Mouse (Mus musculus) limb, embryonic 14.5 days (tissue): ENCODE data around the gene Kcnq4. TPM values are rescaled to one million over a fixed set of nuclear protein-coding genes. Genes with fewer than 3 reads are reported as not detected.

ENCODE experiments used
- ATAC-seq: fragments of 200-750 bp; cut with Nextera tagmentation; 2 replicates; pipeline ENCODE4 v1.8.0; 2017; ENCODE audit warnings: low read depth, moderate number of reproducible peaks, moderate TSS enrichment; ENCODE audit not compliant: low FRiP score
- DNase-seq: peaks from one replicate; pipeline ENCODE4 v3.0.0-alpha.2; 2015; ENCODE audit warnings: low spot score
- H3K27ac ChIP-seq: fragments of 300-500 bp; sonication (generic); replicated peaks from 2 replicates; pipeline ENCODE4 v1.5.1; 2014; ENCODE audit warnings: low read depth, mild to moderate bottlenecking, low read length, moderate library complexity, mixed read lengths
- H3K27me3 ChIP-seq: fragments of 300-500 bp; sonication (generic); 2 replicates; pipeline ENCODE4 v1.6.1; 2014; ENCODE audit warnings: low read length, mixed read lengths; ENCODE audit not compliant: control insufficient read depth, insufficient read depth
- H3K36me3 ChIP-seq: fragments of 300-500 bp; sonication (generic); 2 replicates; pipeline ENCODE4 v1.6.1; 2014; ENCODE audit warnings: mild to moderate bottlenecking, low read length, moderate library complexity, mixed read lengths; ENCODE audit not compliant: control insufficient read depth, insufficient read depth
- H3K4me1 ChIP-seq: fragments of 300-500 bp; sonication (generic); 2 replicates; pipeline ENCODE4 v1.6.1; 2014; ENCODE audit warnings: antibody characterized with exemption, low read length, mixed read lengths; ENCODE audit not compliant: control insufficient read depth, insufficient read depth
- H3K4me2 ChIP-seq: fragments of 300-500 bp; sonication (generic); replicated peaks from 2 replicates; pipeline ENCODE4 v1.6.1; 2014; ENCODE audit warnings: low read depth, mild to moderate bottlenecking, low read length, moderate library complexity; ENCODE audit not compliant: severe bottlenecking
- H3K4me3 ChIP-seq: fragments of 300-500 bp; sonication (generic); replicated peaks from 2 replicates; pipeline ENCODE4 v1.5.1; 2014; ENCODE audit warnings: low read length
- H3K9ac ChIP-seq: fragments of 300-500 bp; sonication (generic); 2 replicates; pipeline ENCODE4 v1.6.1; 2014; ENCODE audit warnings: mild to moderate bottlenecking, low read depth, low read length, moderate library complexity; ENCODE audit not compliant: severe bottlenecking
- H3K9me3 ChIP-seq: fragments of 300-500 bp; sonication (generic); 2 replicates; pipeline ENCODE4 v1.6.1; 2016; ENCODE audit warnings: low read length; ENCODE audit not compliant: control insufficient read depth
- POLR2A ChIP-seq: fragments of 200-500 bp; IDR thresholded peaks from 2 replicates; pipeline ENCODE4 v1.8.0; 2012; ENCODE audit warnings: inconsistent platforms, mild to moderate bottlenecking, moderate library complexity, borderline replicate concordance; ENCODE audit not compliant: insufficient read depth, insufficient read length; ENCODE audit errors: extremely low read depth
- WGBS: fragments of 180-500 bp; shearing (Covaris S2); extraction: QIAGEN DNeasy Blood & Tissue Kit; methylation state at CpG from one replicate; pipeline ENCODE4 v1.1.7; 2014; 5-methylcytosine and 5-hydroxymethylcytosine counted together
- polyA plus RNA-seq, 2 experiments: library from polyadenylated mRNA; depleted of rRNA in 1 of 2; stranded (reverse) in 1 of 2; unstranded in 1 of 2; fragments of >200 nt; fragmentation: Nextera tagmentation in 1 of 2; extraction: Ambion mirVana in 1 of 2; gene quantifications; 2 replicates each; pipeline versions ENCODE4 v1.2.1 to v1.2.3; 2012 to 2014

Kcnq4 gene
- polyA plus RNA-seq, 2 experiments, result 4.0 to 8.5 TPM

GRCm38 (mm10) chr4:120716141-120716571 lies 32.3 kb downstream of the Kcnq4 start:
- no peak overlapping the region for H3K27ac ChIP-seq
- peaks cover 7% of the 10 kb centered on the region for H3K4me1 ChIP-seq
- DNase-seq (peak; percentile 71), ATAC-seq (peak; percentile 87)
- H3K9me3 ChIP-seq, result no peaks in the 10 kb centered on the region
- H3K27me3 ChIP-seq, result no peaks in the 10 kb centered on the region
- peak overlapping the region; percentile 67 for H3K4me2 ChIP-seq
- peak overlapping the region; percentile 50 for H3K9ac ChIP-seq
- WGBS, result 0% methylated on average over 12 of the region's 12 CpGs
- H3K4me3 ChIP-seq, result peak overlapping the region; percentile 39
- no peaks in the 10 kb centered on the region for H3K36me3 ChIP-seq
- no peak for TF ChIP-seq POLR2A

GRCm38 (mm10) chr4:120713856-120714497 lies 34.4 kb downstream of the Kcnq4 start:
- Histone ChIP-seq H3K9ac (no peak overlapping the region), H3K9me3 (no peaks in the 10 kb centered on the region), H3K4me3 (no peak overlapping the region), H3K27me3 (no peaks in the 10 kb centered on the region), H3K4me2 (no peak overlapping the region), H3K27ac (no peak overlapping the region), H3K36me3 (no peaks in the 10 kb centered on the region), H3K4me1 (peaks cover 7% of the 10 kb centered on the region)
- WGBS, result 87% methylated on average over 6 of the region's 6 CpGs
- DNase-seq, result no peak
- TF ChIP-seq POLR2A, result no peak
- ATAC-seq, result no peak

- H3K9me3 ChIP-seq, result no peaks in the 10 kb centered on the region
- peaks cover 7% of the 10 kb centered on the region for H3K4me1 ChIP-seq
- DNase-seq, result no peak
- ATAC-seq, result no peak
- WGBS, result 85% methylated on average over 6 of the region's 6 CpGs
- H3K27me3 ChIP-seq, result no peaks in the 10 kb centered on the region
- no peak overlapping the region for H3K4me3 ChIP-seq
- H3K27ac ChIP-seq, result no peak overlapping the region
- H3K36me3 ChIP-seq, result no peaks in the 10 kb centered on the region
- no peak overlapping the region for H3K4me2 ChIP-seq
- TF ChIP-seq POLR2A, result no peak
- no peak overlapping the region for H3K9ac ChIP-seq
These were observed 35.4 kb downstream of the Kcnq4 start for GRCm38 (mm10) chr4:120713021-120713420.

GRCm38 (mm10) chr4:120712236-120712635 lies 36.2 kb downstream of the Kcnq4 start:
- H3K4me2 ChIP-seq, result no peak overlapping the region
- H3K27ac ChIP-seq, result no peak overlapping the region
- H3K4me3 ChIP-seq, result no peak overlapping the region
- TF ChIP-seq POLR2A, result no peak
- no peak overlapping the region for H3K9ac ChIP-seq
- ATAC-seq (no peak), DNase-seq (no peak)
- H3K36me3 ChIP-seq, result no peaks in the 10 kb centered on the region
- peaks cover 7% of the 10 kb centered on the region for H3K4me1 ChIP-seq
- WGBS, result 46% methylated on average over 9 of the region's 12 CpGs
- no peaks in the 10 kb centered on the region for H3K9me3 ChIP-seq
- no peaks in the 10 kb centered on the region for H3K27me3 ChIP-seq

- Histone ChIP-seq H3K9me3 (no peaks in the 10 kb centered on the region), H3K27me3 (peaks cover 11% of the 10 kb centered on the region), H3K27ac (no peak overlapping the region), H3K9ac (no peak overlapping the region), H3K4me2 (no peak overlapping the region), H3K4me3 (no peak overlapping the region), H3K4me1 (no peaks in the 10 kb centered on the region; the same call in 1 of the 2 replicates), H3K36me3 (0 out of 2 replicates have a peak, but pooled peaks cover 4% of the 10 kb centered on the region)
- ATAC-seq (no peak), DNase-seq (no peak)
- TF ChIP-seq POLR2A, result no peak
- WGBS, result 87% methylated on average over 2 of the region's 2 CpGs
These were observed 45.9 kb downstream of the Kcnq4 start for GRCm38 (mm10) chr4:120702511-120702910.
